Mouse (Mus musculus) cerebellum, postnatal 36 days (tissue): ENCODE data around the gene Strip2.

Experiments
- DNase-seq, 2 experiments: peaks; one replicate each; pipeline ENCODE4 v3.0.0; 2021 to 2022; ENCODE audit warnings: mixed read lengths in 2 of 2

Gene Strip2

GRCm38 (mm10) chr6:29916530-29917382 lies at the start of gene Strip2:
Strip2 (plus strand) TSS chr6:29917012.
- DNase-seq = peak; percentile 96 to 97

GRCm38 (mm10) chr6:29868341-29868895 lies 48.4 kb upstream of the Strip2 start:
- no peak for DNase-seq

- no peak for DNase-seq
Measured at GRCm38 (mm10) chr6:29873654-29874053, 43.2 kb upstream of the Strip2 start.

- no peak for DNase-seq
Measured at GRCm38 (mm10) chr6:29875576-29875975, 41.2 kb upstream of the Strip2 start.

GRCm38 (mm10) chr6:29876782-29877181 lies 40.0 kb upstream of the Strip2 start:
- no peak for DNase-seq

- DNase-seq = no peak
Measured at GRCm38 (mm10) chr6:29879579-29879978, 37.2 kb upstream of the Strip2 start.

GRCm38 (mm10) chr6:29880796-29881195 lies 36.0 kb upstream of the Strip2 start:
- DNase-seq = no peak

- no peak for DNase-seq
Measured at GRCm38 (mm10) chr6:29881936-29882335, 34.9 kb upstream of the Strip2 start.

- DNase-seq = no peak
Measured at GRCm38 (mm10) chr6:29882870-29883269, 33.9 kb upstream of the Strip2 start.

- no peak for DNase-seq
Measured at GRCm38 (mm10) chr6:29891151-29891550, 25.7 kb upstream of the Strip2 start.

GRCm38 (mm10) chr6:29896976-29897375 lies 19.8 kb upstream of the Strip2 start:
- DNase-seq = no peak

- DNase-seq = no peak
Measured at GRCm38 (mm10) chr6:29901450-29901849, 15.4 kb upstream of the Strip2 start.

- no peak for DNase-seq
Measured at GRCm38 (mm10) chr6:29902256-29902655, 14.6 kb upstream of the Strip2 start.

GRCm38 (mm10) chr6:29903343-29903914 lies 13.4 kb upstream of the Strip2 start:
- DNase-seq = no peak

GRCm38 (mm10) chr6:29904281-29904680 lies 12.5 kb upstream of the Strip2 start:
- DNase-seq = no peak

GRCm38 (mm10) chr6:29910631-29911030 lies 6.2 kb upstream of the Strip2 start:
- no peak for DNase-seq

GRCm38 (mm10) chr6:29913673-29914072 lies 3.1 kb upstream of the Strip2 start:
- no peak for DNase-seq

GRCm38 (mm10) chr6:29914136-29914535 lies 2.7 kb upstream of the Strip2 start:
- no peak for DNase-seq

- no peak for DNase-seq
Measured at GRCm38 (mm10) chr6:29915836-29916235, 976 bp upstream of the Strip2 start.

GRCm38 (mm10) chr6:29917383-29917720 lies 540 bp downstream of the Strip2 start:
- peak in 1 of 2 experiments; percentile 51 for DNase-seq

GRCm38 (mm10) chr6:29917947-29918346 lies 1.1 kb downstream of the Strip2 start:
- DNase-seq = no peak

- DNase-seq = peak; percentile 66 to 71
Measured at GRCm38 (mm10) chr6:29923501-29923900, 6.7 kb downstream of the Strip2 start.

GRCm38 (mm10) chr6:29925594-29926219 lies 8.9 kb downstream of the Strip2 start:
- no peak for DNase-seq

- no peak for DNase-seq
Measured at GRCm38 (mm10) chr6:29930087-29930486, 13.3 kb downstream of the Strip2 start.
